Mouse (Mus musculus): ENCODE results near the gene Hoxd1.

GRCm38 (mm10) chr2:74726973-74727639, 35.7 kb upstream of the Hoxd1 start:
- TF ChIP-seq CTCF (IDR thresholded peaks at IDR 0.05; ENCODE audit: low read depth) = no peak
- TF ChIP-seq EP300 (IDR thresholded peaks at IDR 0.05; ENCODE audit: low read depth) = no peak
